Mouse (Mus musculus) MEL (cell line): ENCODE measurements around the gene Tll2. TPM values are rescaled to one million over a fixed set of nuclear protein-coding genes. Genes with fewer than 3 reads are reported as not detected.

ENCODE experiments used
- DNase-seq: peaks from one replicate; pipeline ENCODE4 v3.0.0; 2011; ENCODE audit warnings: low read depth, low spot score
- H3K27ac ChIP-seq: 2 replicates; pipeline ENCODE4 v1.5.1; 2012; ENCODE audit warnings: low read depth, mild to moderate bottlenecking, control low read depth, low read length, moderate library complexity; ENCODE audit not compliant: control insufficient read depth
- H3K27me3 ChIP-seq, 2 experiments: fragments of 150-350 bp in 1 of 2; sonication (generic) in 1 of 2; 2 replicates each; pipeline ENCODE4 v1.6.1; 2012; ENCODE audit warnings: low read length in 2 of 2, mild to moderate bottlenecking in 2 of 2, improper control_type of control experiment in 1 of 2, moderate library complexity in 1 of 2; ENCODE audit not compliant: insufficient read depth in 2 of 2, control insufficient read depth in 1 of 2
- H3K36me3 ChIP-seq, 2 experiments: 2 replicates each; pipeline ENCODE4 v1.6.1; 2012 to 2014; ENCODE audit warnings: low read length in 2 of 2, improper control_type of control experiment in 1 of 2, inconsistent platforms in 1 of 2, mild to moderate bottlenecking in 1 of 2; ENCODE audit not compliant: insufficient read depth in 2 of 2, control insufficient read depth in 1 of 2
- H3K4me1 ChIP-seq, 2 experiments: fragments of 150-350 bp in 1 of 2; sonication (generic) in 1 of 2; 2 replicates each; pipeline ENCODE4 v1.6.1; 2012; ENCODE audit warnings: low read length in 2 of 2, improper control_type of control experiment in 1 of 2, mild to moderate bottlenecking in 1 of 2; ENCODE audit not compliant: insufficient read depth in 2 of 2, control insufficient read depth in 1 of 2
- H3K4me3 ChIP-seq, 2 experiments: fragments of 150-350 bp in 1 of 2; sonication (generic) in 1 of 2; 2 replicates each; pipeline ENCODE4 v1.5.1; 2012; ENCODE audit warnings: low read depth in 2 of 2, low read length in 2 of 2, mild to moderate bottlenecking in 2 of 2, moderate library complexity in 2 of 2, control low read depth in 1 of 2, improper control_type of control experiment in 1 of 2; ENCODE audit not compliant: control insufficient read depth in 1 of 2, insufficient read depth in 1 of 2
- H3K79me2 ChIP-seq: 2 replicates; pipeline ENCODE4 v1.6.1; 2012; ENCODE audit warnings: mild to moderate bottlenecking, low read length, moderate library complexity; ENCODE audit not compliant: control insufficient read depth, poor library complexity, insufficient read depth
- H3K9ac ChIP-seq: 2 replicates; pipeline ENCODE4 v1.6.1; 2012; ENCODE audit warnings: low read depth, mild to moderate bottlenecking, control low read depth, low read length, moderate library complexity; ENCODE audit not compliant: control insufficient read depth, poor library complexity, severe bottlenecking
- H3K9me3 ChIP-seq: fragments of 150-350 bp; sonication (generic); replicated peaks from 2 replicates; pipeline ENCODE4 v1.6.1; 2012; ENCODE audit warnings: mild to moderate bottlenecking, low read length, improper control_type of control experiment, moderate library complexity; ENCODE audit not compliant: insufficient read depth
- BHLHE40 ChIP-seq: IDR thresholded peaks from 2 replicates; pipeline ENCODE4 v1.6.1; 2012; ENCODE audit warnings: low read depth, mild to moderate bottlenecking, inconsistent platforms, low read length, improper control_type of control experiment, borderline replicate concordance
- CHD1 ChIP-seq: IDR thresholded peaks from 2 replicates; pipeline ENCODE4 v1.6.1; 2012; ENCODE audit warnings: low read depth, mild to moderate bottlenecking, inconsistent platforms, low read length, improper control_type of control experiment
- CHD2 ChIP-seq: IDR thresholded peaks from 2 replicates; pipeline ENCODE4 v1.6.1; 2011; ENCODE audit warnings: low read length, improper control_type of control experiment
- CTCF ChIP-seq, 3 experiments: IDR thresholded peaks in 2 of 3; conservative IDR thresholded peaks in 1 of 3; 2 replicates each; pipeline ENCODE4 v1.5.1; 2011 to 2012; ENCODE audit warnings: low read length in 3 of 3, low read depth in 2 of 3, mild to moderate bottlenecking in 2 of 3, improper control_type of control experiment in 1 of 3, inconsistent platforms in 1 of 3, mixed read lengths in 1 of 3, moderate library complexity in 1 of 3; ENCODE audit not compliant: control insufficient read depth in 1 of 3, insufficient read depth in 1 of 3, poor library complexity in 1 of 3, severe bottlenecking in 1 of 3
- ELF1 ChIP-seq: IDR thresholded peaks from 2 replicates; pipeline ENCODE4 v1.6.1; 2014; ENCODE audit warnings: low read depth, mild to moderate bottlenecking, inconsistent platforms, low read length, improper control_type of control experiment, moderate library complexity
- ETS1 ChIP-seq: IDR thresholded peaks from 2 replicates; pipeline ENCODE4 v1.6.1; 2012; ENCODE audit warnings: low read depth, mild to moderate bottlenecking, inconsistent platforms, low read length, improper control_type of control experiment, moderate library complexity
- GABPA ChIP-seq: IDR thresholded peaks from 2 replicates; pipeline ENCODE4 v1.6.1; 2012; ENCODE audit warnings: low read depth, mild to moderate bottlenecking, inconsistent platforms, low read length, improper control_type of control experiment, moderate library complexity
- HCFC1 ChIP-seq: IDR thresholded peaks from 2 replicates; pipeline ENCODE4 v1.6.1; 2012; ENCODE audit warnings: low read depth, mild to moderate bottlenecking, inconsistent platforms, low read length, improper control_type of control experiment, moderate library complexity
- JUND ChIP-seq: IDR thresholded peaks from 2 replicates; pipeline ENCODE4 v1.6.1; 2011; ENCODE audit warnings: low read depth, mild to moderate bottlenecking, improper control_type of control experiment, low read length
- KAT2A ChIP-seq: conservative IDR thresholded peaks from 2 replicates; pipeline ENCODE4 v1.6.1; 2012; ENCODE audit warnings: low read depth, low read length, improper control_type of control experiment, inconsistent platforms
- MAX ChIP-seq: IDR thresholded peaks from 2 replicates; pipeline ENCODE4 v1.6.1; 2011; ENCODE audit warnings: low read length, improper control_type of control experiment
- MAZ ChIP-seq: IDR thresholded peaks from 2 replicates; pipeline ENCODE4 v1.6.1; 2012; ENCODE audit warnings: low read depth, mild to moderate bottlenecking, inconsistent platforms, low read length, improper control_type of control experiment
- MEF2A ChIP-seq: IDR thresholded peaks from 2 replicates; pipeline ENCODE4 v1.6.1; 2014; ENCODE audit warnings: low read depth, mild to moderate bottlenecking, inconsistent platforms, low read length, improper control_type of control experiment; ENCODE audit not compliant: poor library complexity, insufficient replicate concordance, severe bottlenecking; ENCODE audit errors: extremely low read depth
- MXI1 ChIP-seq: IDR thresholded peaks from 2 replicates; pipeline ENCODE4 v1.6.1; 2011; ENCODE audit warnings: mild to moderate bottlenecking, low read depth, low read length, improper control_type of control experiment
- MYB ChIP-seq: IDR thresholded peaks from 2 replicates; pipeline ENCODE4 v1.6.1; 2011; ENCODE audit warnings: mild to moderate bottlenecking, low read depth, low read length, improper control_type of control experiment
- MYC ChIP-seq: IDR thresholded peaks from 2 replicates; pipeline ENCODE4 v1.6.1; 2011; ENCODE audit warnings: low read depth, mild to moderate bottlenecking, low read length, improper control_type of control experiment, moderate library complexity
- NELFE ChIP-seq: IDR thresholded peaks from 2 replicates; pipeline ENCODE4 v1.6.1; 2011; ENCODE audit warnings: low read depth, low read length, improper control_type of control experiment
- NRF1 ChIP-seq: IDR thresholded peaks from 2 replicates; pipeline ENCODE4 v1.6.1; 2014; ENCODE audit warnings: low read depth, mild to moderate bottlenecking, inconsistent platforms, low read length, improper control_type of control experiment, moderate library complexity; ENCODE audit not compliant: poor library complexity, insufficient read depth, severe bottlenecking
- POLR2AphosphoS2 ChIP-seq: IDR thresholded peaks from 2 replicates; pipeline ENCODE4 v1.6.1; 2011; ENCODE audit warnings: low read length, improper control_type of control experiment
- RAD21 ChIP-seq: IDR thresholded peaks from 2 replicates; pipeline ENCODE4 v1.6.1; 2011; ENCODE audit warnings: mild to moderate bottlenecking, low read depth, low read length, improper control_type of control experiment
- RCOR1 ChIP-seq: IDR thresholded peaks from 2 replicates; pipeline ENCODE4 v1.6.1; 2012; ENCODE audit warnings: low read depth, mild to moderate bottlenecking, inconsistent platforms, low read length, improper control_type of control experiment
- SIN3A ChIP-seq: IDR thresholded peaks from 2 replicates; pipeline ENCODE4 v1.6.1; 2012; ENCODE audit warnings: low read length, improper control_type of control experiment, inconsistent platforms
- SMC3 ChIP-seq: IDR thresholded peaks from 2 replicates; pipeline ENCODE4 v1.6.1; 2011; ENCODE audit warnings: low read depth, low read length, improper control_type of control experiment
- TAL1 ChIP-seq: IDR thresholded peaks from 2 replicates; pipeline ENCODE4 v1.6.1; 2012; ENCODE audit warnings: mild to moderate bottlenecking, inconsistent platforms, low read length, moderate library complexity, mixed read lengths
- TCF12 ChIP-seq: IDR thresholded peaks from 2 replicates; pipeline ENCODE4 v1.6.1; 2014; ENCODE audit warnings: low read depth, mild to moderate bottlenecking, inconsistent platforms, low read length, improper control_type of control experiment, moderate library complexity
- UBTF ChIP-seq: IDR thresholded peaks from 2 replicates; pipeline ENCODE4 v1.6.1; 2012; ENCODE audit warnings: low read depth, mild to moderate bottlenecking, inconsistent platforms, low read length, improper control_type of control experiment, moderate library complexity, borderline replicate concordance; ENCODE audit not compliant: insufficient read depth
- USF1 ChIP-seq: IDR thresholded peaks from 2 replicates; pipeline ENCODE4 v1.6.1; 2014; ENCODE audit warnings: low read depth, mild to moderate bottlenecking, inconsistent platforms, low read length, improper control_type of control experiment, moderate library complexity
- ZC3H11A ChIP-seq: IDR thresholded peaks from 2 replicates; pipeline ENCODE4 v1.6.1; 2012; ENCODE audit warnings: low read depth, mild to moderate bottlenecking, inconsistent platforms, low read length, improper control_type of control experiment
- ZKSCAN1 ChIP-seq: IDR thresholded peaks from 2 replicates; pipeline ENCODE4 v1.6.1; 2012; ENCODE audit warnings: low read depth, mild to moderate bottlenecking, inconsistent platforms, low read length, improper control_type of control experiment, moderate library complexity
- ZMIZ1 ChIP-seq: IDR thresholded peaks from 2 replicates; pipeline ENCODE4 v1.6.1; 2012; ENCODE audit warnings: low read depth, mild to moderate bottlenecking, inconsistent platforms, low read length, improper control_type of control experiment, moderate library complexity
- ZNF384 ChIP-seq: IDR thresholded peaks from 2 replicates; pipeline ENCODE4 v1.6.1; 2012; ENCODE audit warnings: low read depth, mild to moderate bottlenecking, inconsistent platforms, low read length, improper control_type of control experiment
- polyA plus RNA-seq, 2 experiments: library from polyadenylated mRNA; stranded (reverse) in 1 of 2; unstranded in 1 of 2; fragments of >175 nt in 1 of 2; fragments of >200 nt in 1 of 2; gene quantifications; 2 replicates each; pipeline versions ENCODE4 v1.2.1 to v1.2.4; 2012; ENCODE audit warnings: low replicate concordance in 2 of 2, low read depth in 1 of 2; ENCODE audit not compliant: insufficient read length in 2 of 2, insufficient read depth in 1 of 2, missing spikeins in 1 of 2
- total RNA-seq: library from RNA; depleted of rRNA; stranded (reverse); fragments of 300-350 nt; gene quantifications from 2 replicates; pipeline ENCODE4 v1.2.3, GENCODE M21; 2012

Gene Tll2
- total and polyA plus RNA-seq, 3 experiments = not detected

DNA sequence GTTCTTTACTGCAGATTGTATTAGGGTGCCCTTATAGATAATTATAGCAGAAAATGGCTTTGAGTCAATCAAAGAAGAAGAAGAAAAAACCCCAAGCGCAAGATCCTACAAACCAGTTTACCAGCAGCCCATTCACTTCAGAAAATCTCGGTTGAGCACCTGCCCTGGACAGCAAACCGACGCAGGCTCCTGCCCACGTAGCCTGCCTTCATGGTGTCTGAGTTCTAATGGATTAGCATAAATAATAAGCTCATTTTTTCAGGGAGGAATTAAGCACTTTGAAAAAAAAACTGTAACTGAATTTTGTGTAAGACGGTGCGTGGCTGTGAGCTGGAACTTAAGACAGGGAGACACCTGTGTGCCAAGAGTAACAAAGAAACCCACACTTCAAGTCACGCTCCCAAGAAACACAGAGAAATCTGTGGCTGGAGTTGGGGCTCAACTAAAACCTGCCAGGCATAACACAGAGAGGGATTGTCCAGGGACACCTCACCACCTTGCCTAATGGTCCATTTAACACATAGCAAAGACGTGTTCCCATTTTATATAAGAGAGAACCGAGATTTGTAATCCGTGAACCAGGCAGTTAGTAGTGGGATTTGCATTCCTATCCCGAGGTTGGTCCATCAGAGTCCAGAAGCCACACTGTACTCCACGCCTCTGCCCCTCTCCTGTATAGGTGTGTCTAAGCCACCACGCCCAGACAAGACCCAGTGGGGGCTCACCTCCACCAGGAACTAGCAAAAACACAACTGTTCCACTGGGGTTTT lies 41.3 kb downstream of the Tll2 start:
- Histone ChIP-seq H3K36me3 (no peaks in the 10 kb centered on the region), H3K9ac (no peak overlapping the region), H3K27ac (no peak overlapping the region), H3K9me3 (no peaks in the 10 kb centered on the region), H3K27me3 (no peaks in the 10 kb centered on the region; a peak in 1 of 4 replicates)
- TF ChIP-seq MYB (no peak), RAD21 (no peak), MAZ (no peak), CHD1 (no peak), KAT2A (no peak), BHLHE40 (no peak), MAX (no peak), SMC3 (no peak), UBTF (no peak), CHD2 (no peak), USF1 (no peak), CTCF (IDR thresholded peaks at IDR 0.05 in 2 of 3, conservative IDR thresholded peaks at IDR 0.05 in 1 of 3; ENCODE audit: control insufficient read depth in 1 of 3, insufficient read depth in 1 of 3, low read depth in 2 of 3, low read length in 3 of 3, poor library complexity in 1 of 3, severe bottlenecking in 1 of 3) (no peak), GABPA (no peak), MYC (no peak), TCF12 (no peak), SIN3A (no peak), TAL1 (no peak), NELFE (no peak), HCFC1 (no peak), ZMIZ1 (no peak)
- TF ChIP-seq, all 39 proteins: peak for 0
- H3K4me3 ChIP-seq = no peak overlapping the region
- no peaks in the 10 kb centered on the region for H3K79me2 ChIP-seq
- no peaks in the 10 kb centered on the region for H3K4me1 ChIP-seq
- DNase-seq = no peak

- Histone ChIP-seq H3K27me3 (no peaks in the 10 kb centered on the region), H3K4me3 (no peak overlapping the region), H3K9me3 (no peaks in the 10 kb centered on the region)
- TF ChIP-seq MAZ = no peak
- TF ChIP-seq MEF2A = no peak
- TF ChIP-seq RCOR1 = no peak
- no peak for TF ChIP-seq HCFC1
- no peak for TF ChIP-seq MXI1
- no peak for TF ChIP-seq JUND
- no peak for TF ChIP-seq ZC3H11A
- no peak for TF ChIP-seq ZNF384
- TF ChIP-seq ZMIZ1 = no peak
- TF ChIP-seq POLR2AphosphoS2 = no peak
- no peak for TF ChIP-seq CHD2
- no peak for TF ChIP-seq NRF1
- no peak for TF ChIP-seq ETS1
- TF ChIP-seq MAX = no peak
- no peak for TF ChIP-seq ZKSCAN1
- no peak for TF ChIP-seq MYC
- no peak for TF ChIP-seq MYB
- TF ChIP-seq ELF1 = no peak
- no peak for TF ChIP-seq TAL1
These were observed 42.1 kb downstream of the Tll2 start for GRCm38 (mm10) chr19:41164447-41165095.

More at GRCm38 (mm10) chr19:41164447-41165095, 42.1 kb downstream of the Tll2 start:
- no peaks in the 10 kb centered on the region for H3K79me2 ChIP-seq
- no peaks in the 10 kb centered on the region for H3K36me3 ChIP-seq
- H3K9ac ChIP-seq = no peak overlapping the region
- DNase-seq = no peak
- H3K27ac ChIP-seq = no peak overlapping the region
- no peaks in the 10 kb centered on the region for H3K4me1 ChIP-seq
